Mouse (Mus musculus): ENCODE results near the gene Hacd2. TPM values are rescaled to one million over a fixed set of nuclear protein-coding genes. Genes with fewer than 3 reads are reported as not detected.

Gene Hacd2
- polyA plus RNA-seq, 1 experiment from 2014 or later: 49.1 TPM

DNA sequence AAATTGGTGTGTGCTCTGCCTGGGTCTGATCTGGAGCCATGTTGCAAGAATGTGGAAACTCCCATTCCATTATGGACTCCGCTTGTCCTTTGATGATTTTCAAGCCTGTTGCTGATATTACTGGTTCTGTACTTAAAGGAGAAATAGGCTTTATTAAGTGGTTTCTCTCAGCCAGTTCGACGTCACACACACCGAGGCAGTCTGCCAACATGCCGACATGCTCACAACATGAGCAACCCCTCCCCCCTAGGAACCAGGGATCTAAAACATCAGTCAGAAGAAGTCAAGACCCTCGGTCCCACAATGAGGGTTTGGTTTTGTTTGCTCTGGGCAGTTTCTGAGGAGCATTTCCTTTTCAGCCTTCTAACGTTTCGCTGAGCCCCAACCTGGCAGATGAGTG lies 86.9 kb downstream of the Hacd2 start:
- 74% methylated on average over 8 of the region's 8 CpGs for WGBS
- no peak overlapping the region for H3K27ac ChIP-seq (ENCODE audit: low read depth, low read length)
- no peak overlapping the region for H3K9ac ChIP-seq (ENCODE audit: low read depth, low read length)
- H3K36me3 ChIP-seq (ENCODE audit: control insufficient read depth, insufficient read depth, low read length): no peaks in the 10 kb centered on the region; the same call in none of the 2 replicates
- no peak for ATAC-seq (replicated peaks; ENCODE audit: low FRiP score)
- H3K4me3 ChIP-seq (ENCODE audit: low read depth, low read length): no peak overlapping the region
- H3K4me1 ChIP-seq (replicated peaks; ENCODE audit: control insufficient read depth, insufficient read depth, low read length): no peaks in the 10 kb centered on the region
- H3K9me3 ChIP-seq (ENCODE audit: control insufficient read depth, low read length): no peaks in the 10 kb centered on the region
- H3K27me3 ChIP-seq (replicated peaks; ENCODE audit: control insufficient read depth, insufficient read depth, low read length): no peaks in the 10 kb centered on the region
- no peak for DNase-seq (ENCODE audit: low spot score)
- no peak overlapping the region for H3K4me2 ChIP-seq

- WGBS: 81% methylated on average over 7 of the region's 7 CpGs
- no peak overlapping the region for H3K4me3 ChIP-seq (ENCODE audit: low read depth, low read length)
- DNase-seq (ENCODE audit: low spot score) (no peak), ATAC-seq (replicated peaks; ENCODE audit: low FRiP score) (no peak)
- H3K36me3 ChIP-seq (ENCODE audit: control insufficient read depth, insufficient read depth, low read length): no peaks in the 10 kb centered on the region; the same call in 1 of the 2 replicates
- no peaks in the 10 kb centered on the region for H3K9me3 ChIP-seq (ENCODE audit: control insufficient read depth, low read length)
- no peaks in the 10 kb centered on the region for H3K27me3 ChIP-seq (replicated peaks; ENCODE audit: control insufficient read depth, insufficient read depth, low read length)
- H3K4me2 ChIP-seq: no peak overlapping the region
- H3K27ac ChIP-seq (ENCODE audit: low read depth, low read length): no peak overlapping the region
- no peak overlapping the region for H3K9ac ChIP-seq (ENCODE audit: low read depth, low read length)
- no peaks in the 10 kb centered on the region for H3K4me1 ChIP-seq (replicated peaks; ENCODE audit: control insufficient read depth, insufficient read depth, low read length)
Measured at GRCm38 (mm10) chr16:35109656-35110291, 87.5 kb downstream of the Hacd2 start.

DNA sequence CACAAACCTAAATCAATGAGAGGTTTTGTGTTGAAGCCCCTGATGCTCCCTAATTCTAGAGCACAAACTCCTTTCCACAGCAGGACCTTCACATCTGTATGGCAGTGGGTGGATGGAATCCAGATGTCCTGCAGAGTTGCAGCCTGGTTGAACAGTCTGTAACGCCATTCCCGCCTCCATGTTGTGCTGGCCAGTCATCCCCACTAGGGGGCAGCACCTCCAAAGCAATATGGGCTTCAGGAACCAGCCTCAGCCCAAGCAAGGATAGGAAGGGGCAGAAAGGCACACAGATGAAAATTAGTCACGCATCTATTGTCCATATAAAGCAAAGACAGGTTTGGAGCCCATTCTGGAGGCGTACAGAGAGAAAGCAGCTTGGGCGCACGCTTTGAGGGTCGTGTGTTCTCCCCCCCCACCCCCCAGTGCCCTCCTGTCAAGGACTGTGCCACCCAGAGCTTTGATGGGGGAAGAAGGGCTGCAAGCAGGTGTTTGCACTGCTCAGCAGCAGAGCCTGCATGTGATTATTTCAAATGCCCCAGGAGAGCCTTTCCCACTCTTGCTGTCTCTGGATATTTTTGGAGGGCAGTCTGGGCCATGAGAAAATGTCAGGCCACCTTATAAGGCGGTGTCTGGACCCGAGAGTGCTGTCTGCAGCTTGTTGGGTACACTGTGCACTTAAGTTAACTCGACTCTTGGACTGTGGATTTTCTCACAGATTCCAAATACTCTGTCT lies 88.3 kb downstream of the Hacd2 start:
- Histone ChIP-seq H3K36me3 (ENCODE audit: control insufficient read depth, insufficient read depth, low read length) (no peaks in the 10 kb centered on the region; the same call in 1 of the 2 replicates), H3K9ac (ENCODE audit: low read depth, low read length) (no peak overlapping the region), H3K27me3 (replicated peaks; ENCODE audit: control insufficient read depth, insufficient read depth, low read length) (no peaks in the 10 kb centered on the region), H3K4me3 (ENCODE audit: low read depth, low read length) (no peak overlapping the region), H3K9me3 (ENCODE audit: control insufficient read depth, low read length) (no peaks in the 10 kb centered on the region), H3K4me2 (no peak overlapping the region), H3K4me1 (replicated peaks; ENCODE audit: control insufficient read depth, insufficient read depth, low read length) (no peaks in the 10 kb centered on the region), H3K27ac (ENCODE audit: low read depth, low read length) (no peak overlapping the region)
- WGBS: 41% methylated on average over 10 of the region's 10 CpGs
- ATAC-seq (replicated peaks; ENCODE audit: low FRiP score) (peak; percentile 63; the same call in 1 of the 2 replicates), DNase-seq (ENCODE audit: low spot score) (peak; percentile 80)

- Histone ChIP-seq H3K4me3 (ENCODE audit: low read depth, low read length) (no peak overlapping the region), H3K4me2 (no peak overlapping the region), H3K27me3 (replicated peaks; ENCODE audit: control insufficient read depth, insufficient read depth, low read length) (no peaks in the 10 kb centered on the region), H3K9me3 (ENCODE audit: control insufficient read depth, low read length) (no peaks in the 10 kb centered on the region), H3K4me1 (replicated peaks; ENCODE audit: control insufficient read depth, insufficient read depth, low read length) (no peaks in the 10 kb centered on the region), H3K36me3 (ENCODE audit: control insufficient read depth, insufficient read depth, low read length) (no peaks in the 10 kb centered on the region), H3K9ac (ENCODE audit: low read depth, low read length) (no peak overlapping the region), H3K27ac (ENCODE audit: low read depth, low read length) (no peak overlapping the region)
- 69% methylated on average over 8 of the region's 8 CpGs for WGBS
- ATAC-seq (replicated peaks; ENCODE audit: low FRiP score): no peak
- no peak for DNase-seq (ENCODE audit: low spot score)
Measured at GRCm38 (mm10) chr16:35111143-35111620, 89.0 kb downstream of the Hacd2 start.

DNA sequence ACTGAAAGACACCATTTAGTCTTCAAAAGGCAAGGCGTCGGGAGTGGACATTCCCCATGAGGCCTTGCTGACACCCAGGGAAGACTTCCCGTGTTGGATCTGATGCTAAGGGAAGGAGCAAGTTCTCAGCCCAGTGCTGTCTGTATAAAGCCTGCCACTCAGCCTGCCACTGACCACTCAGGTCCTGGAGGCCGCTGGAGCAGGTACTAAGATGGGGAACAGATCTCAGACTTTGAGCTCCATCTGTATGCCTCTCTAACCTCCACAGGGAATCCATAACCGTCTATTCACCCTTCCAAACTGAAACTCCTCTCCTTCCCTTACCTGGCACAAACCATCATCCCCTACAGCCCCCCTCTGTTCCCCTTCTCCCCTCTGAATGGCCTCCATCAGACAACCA lies 91.3 kb downstream of the Hacd2 start:
- ATAC-seq (replicated peaks; ENCODE audit: low FRiP score): no peak
- H3K9ac ChIP-seq (ENCODE audit: low read depth, low read length): no peak overlapping the region
- no peak overlapping the region for H3K4me3 ChIP-seq (ENCODE audit: low read depth, low read length)
- H3K36me3 ChIP-seq (ENCODE audit: control insufficient read depth, insufficient read depth, low read length): no peaks in the 10 kb centered on the region
- 84% methylated on average over 5 of the region's 5 CpGs for WGBS
- H3K4me1 ChIP-seq (replicated peaks; ENCODE audit: control insufficient read depth, insufficient read depth, low read length): no peaks in the 10 kb centered on the region
- no peak overlapping the region for H3K27ac ChIP-seq (ENCODE audit: low read depth, low read length)
- no peak for DNase-seq (ENCODE audit: low spot score)
- no peaks in the 10 kb centered on the region for H3K9me3 ChIP-seq (ENCODE audit: control insufficient read depth, low read length)
- no peak overlapping the region for H3K4me2 ChIP-seq
- no peaks in the 10 kb centered on the region for H3K27me3 ChIP-seq (replicated peaks; ENCODE audit: control insufficient read depth, insufficient read depth, low read length)

DNA sequence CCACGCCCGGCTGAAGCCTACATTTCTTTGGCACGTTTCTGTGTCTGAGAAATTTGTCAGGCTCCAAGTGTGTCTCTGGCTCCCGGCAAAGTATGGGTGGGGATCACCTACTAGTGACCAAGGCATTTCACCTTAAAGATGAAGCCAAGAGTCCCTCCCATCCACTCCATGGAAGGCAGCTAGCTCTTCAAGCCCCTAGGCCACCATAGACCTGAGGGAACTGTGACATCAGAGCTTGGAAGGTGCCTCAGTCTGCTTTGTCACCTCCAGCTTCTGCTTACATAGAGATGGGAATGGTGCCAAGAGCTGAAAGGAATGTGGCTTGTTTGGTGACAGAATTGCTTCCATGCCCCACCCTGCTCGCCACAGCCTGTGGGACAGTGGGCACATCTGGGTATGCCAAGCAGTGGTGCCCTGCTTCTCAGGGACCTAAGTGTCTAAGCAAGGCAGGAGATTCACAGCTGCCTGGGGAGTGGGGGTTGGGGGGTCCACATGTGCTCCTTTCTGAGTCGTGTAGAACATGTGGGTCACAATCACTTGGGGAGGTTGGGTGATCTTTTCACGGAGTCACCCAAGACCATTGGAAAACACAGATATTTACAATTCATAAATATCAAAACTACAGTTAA lies 94.2 kb downstream of the Hacd2 start:
- no peaks in the 10 kb centered on the region for H3K4me1 ChIP-seq (replicated peaks; ENCODE audit: control insufficient read depth, insufficient read depth, low read length)
- no peaks in the 10 kb centered on the region for H3K9me3 ChIP-seq (ENCODE audit: control insufficient read depth, low read length)
- H3K4me3 ChIP-seq (ENCODE audit: low read depth, low read length): no peak overlapping the region
- H3K9ac ChIP-seq (ENCODE audit: low read depth, low read length): no peak overlapping the region
- no peak overlapping the region for H3K4me2 ChIP-seq
- DNase-seq (ENCODE audit: low spot score) (no peak), ATAC-seq (replicated peaks; ENCODE audit: low FRiP score) (no peak)
- 78% methylated on average over 7 of the region's 7 CpGs for WGBS
- no peaks in the 10 kb centered on the region for H3K27me3 ChIP-seq (replicated peaks; ENCODE audit: control insufficient read depth, insufficient read depth, low read length)
- H3K36me3 ChIP-seq (ENCODE audit: control insufficient read depth, insufficient read depth, low read length): no peaks in the 10 kb centered on the region
- H3K27ac ChIP-seq (ENCODE audit: low read depth, low read length): no peak overlapping the region

GRCm38 (mm10) chr16:35117436-35117835 lies 95.2 kb downstream of the Hacd2 start:
- Histone ChIP-seq H3K27me3 (replicated peaks; ENCODE audit: control insufficient read depth, insufficient read depth, low read length) (no peaks in the 10 kb centered on the region), H3K27ac (ENCODE audit: low read depth, low read length) (no peak overlapping the region), H3K4me1 (replicated peaks; ENCODE audit: control insufficient read depth, insufficient read depth, low read length) (no peaks in the 10 kb centered on the region), H3K4me2 (no peak overlapping the region), H3K9ac (ENCODE audit: low read depth, low read length) (no peak overlapping the region), H3K36me3 (ENCODE audit: control insufficient read depth, insufficient read depth, low read length) (no peaks in the 10 kb centered on the region), H3K9me3 (ENCODE audit: control insufficient read depth, low read length) (no peaks in the 10 kb centered on the region), H3K4me3 (ENCODE audit: low read depth, low read length) (no peak overlapping the region)
- DNase-seq (ENCODE audit: low spot score) (no peak), ATAC-seq (replicated peaks; ENCODE audit: low FRiP score) (no peak)
- 63% methylated on average over 7 of the region's 7 CpGs for WGBS

DNA sequence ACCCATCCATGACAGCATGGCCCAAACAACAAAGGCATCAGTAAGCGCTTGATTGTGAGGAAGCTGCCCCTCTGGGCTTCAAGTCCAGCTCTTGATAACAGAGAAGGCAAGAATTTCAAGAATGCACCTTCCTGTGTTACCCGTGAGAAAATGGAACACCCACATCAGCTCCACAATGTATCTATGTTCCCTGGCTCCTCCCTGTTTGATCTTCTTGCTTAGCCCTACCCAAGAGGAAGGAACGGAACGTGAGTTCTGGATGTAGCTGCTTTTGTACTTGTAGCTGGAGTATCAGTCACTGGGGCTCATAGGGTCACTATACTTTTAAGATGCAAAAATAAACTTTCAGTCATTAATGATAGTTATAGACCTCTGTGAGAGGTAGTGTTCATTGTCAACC lies 98.4 kb downstream of the Hacd2 start:
- no peak overlapping the region for H3K4me2 ChIP-seq
- H3K27me3 ChIP-seq (replicated peaks; ENCODE audit: control insufficient read depth, insufficient read depth, low read length): no peaks in the 10 kb centered on the region
- no peaks in the 10 kb centered on the region for H3K9me3 ChIP-seq (ENCODE audit: control insufficient read depth, low read length)
- no peak overlapping the region for H3K4me3 ChIP-seq (ENCODE audit: low read depth, low read length)
- 54% methylated on average over 4 of the region's 4 CpGs for WGBS
- no peak overlapping the region for H3K27ac ChIP-seq (ENCODE audit: low read depth, low read length)
- no peak overlapping the region for H3K9ac ChIP-seq (ENCODE audit: low read depth, low read length)
- no peaks in the 10 kb centered on the region for H3K36me3 ChIP-seq (ENCODE audit: control insufficient read depth, insufficient read depth, low read length)
- ATAC-seq (replicated peaks; ENCODE audit: low FRiP score): no peak
- no peak for DNase-seq (ENCODE audit: low spot score)
- no peaks in the 10 kb centered on the region for H3K4me1 ChIP-seq (replicated peaks; ENCODE audit: control insufficient read depth, insufficient read depth, low read length)

Measured in liver, embryonic 11.5 days (tissue).